Mouse (Mus musculus) urinary bladder, postnatal 4 days (tissue): ENCODE results near the gene Zfp942.

Experiments used
- DNase-seq, 2 experiments: peaks; one replicate each; pipeline ENCODE4 v3.0.0; 2021 to 2022; ENCODE audit warnings: low spot score in 2 of 2

Gene Zfp942

GRCm38 (mm10) chr17:21962107-21962907, at the start of gene Zfp942, which contains the start of gene Zfp943:
Zfp942 (minus strand) TSS chr17:21962464.
Zfp943 (plus strand) TSS chr17:21962552.
- peak; percentile 64 to 68 for DNase-seq

GRCm38 (mm10) chr17:21963302-21963701, 1.0 kb upstream of the Zfp942 start:
- no peak for DNase-seq

DNA sequence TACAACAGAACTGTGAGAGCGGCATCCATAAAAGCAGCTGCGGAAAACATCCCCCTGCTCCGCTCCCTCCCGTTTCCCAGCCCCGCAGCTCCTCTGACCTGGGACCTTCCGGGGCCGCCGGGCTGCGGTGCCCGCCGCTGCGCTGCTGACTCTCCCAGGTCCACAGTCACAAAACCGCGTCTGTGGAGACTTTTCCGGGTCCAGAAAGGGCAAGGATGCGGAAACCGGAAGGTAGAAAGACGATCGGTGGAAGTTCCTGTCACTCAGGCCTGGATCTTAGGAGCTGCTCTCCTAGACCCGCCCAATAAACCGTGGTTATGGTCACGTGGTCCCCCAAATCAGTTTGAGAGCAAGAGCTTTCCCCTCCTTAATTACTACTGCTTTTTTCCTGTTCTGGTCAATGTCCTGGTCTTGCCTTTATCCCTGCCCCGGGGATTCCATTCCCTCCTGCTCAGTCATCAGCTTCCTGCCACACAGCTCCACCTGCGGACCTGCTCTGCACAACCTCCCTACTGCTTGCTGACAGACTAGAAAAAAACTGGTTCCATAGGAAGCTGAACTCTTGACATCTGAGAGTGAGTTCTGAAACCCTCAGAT, 52.7 kb downstream of the Zfp942 start, which contains the start of gene Zfp995:
Gene Zfp995, minus strand, starts transcription at position 471 of the 597 bp plus-strand sequence.
- peak; percentile 53 to 62 for DNase-seq

DNA sequence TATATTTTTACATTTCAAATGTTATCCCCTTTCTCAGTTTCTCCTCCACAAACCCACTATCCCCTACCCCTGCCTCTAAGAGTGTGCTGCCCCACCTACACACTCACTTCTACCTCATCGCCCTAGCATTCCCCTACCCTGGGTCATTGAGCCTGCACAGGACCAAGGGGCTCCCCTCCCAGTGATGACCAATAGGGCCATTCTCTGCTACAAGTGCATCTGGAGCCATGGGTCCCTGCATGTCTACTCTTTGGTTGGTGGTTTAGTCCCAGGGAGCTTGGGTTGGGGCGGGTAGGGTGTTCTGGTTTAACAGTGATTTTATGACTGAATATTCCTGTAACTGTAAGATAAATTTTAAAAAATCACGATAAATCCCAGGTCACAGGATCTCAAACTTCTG, 53.2 kb downstream of the Zfp942 start:
- no peak for DNase-seq
